Mouse (Mus musculus) bone marrow, adult 2 months (tissue): Measurements from ENCODE around the gene Zfp970.

Experiments
- CTCF ChIP-seq: fragments of 200-500 bp; IDR thresholded peaks from 2 replicates; pipeline ENCODE4 v1.5.1; 2011; ENCODE audit warnings: low read length, control low read depth; ENCODE audit not compliant: control insufficient read depth, insufficient read depth
- POLR2A ChIP-seq: fragments of 200-500 bp; IDR thresholded peaks from 2 replicates; pipeline ENCODE4 v1.6.1; 2011; ENCODE audit warnings: low read depth, mild to moderate bottlenecking, control low read depth, low read length, borderline replicate concordance; ENCODE audit not compliant: control insufficient read depth

- TF ChIP-seq CTCF: no peak
- TF ChIP-seq POLR2A: no peak
These were observed 55.5 kb downstream of the Zfp970 start for GRCm38 (mm10) chr2:177520035-177520434.
